Mouse (Mus musculus) heart, postnatal 0 days (tissue): Measurements from ENCODE around the gene Olfr554. TPM values are rescaled to one million over a fixed set of nuclear protein-coding genes. Genes with fewer than 3 reads are reported as not detected.
"Not testable (repeated sequence)": the region's sequence is repeated elsewhere in the genome, so short reads cannot be mapped to it uniquely, and the experiment has no call there.

Experiments
- ATAC-seq: fragments of 200-750 bp; cut with Nextera tagmentation; 2 replicates; pipeline ENCODE4 v1.8.0; 2017; ENCODE audit warnings: low read depth, moderate number of reproducible peaks, moderate library complexity; ENCODE audit not compliant: insufficient read depth
- DNase-seq: peaks from one replicate; pipeline ENCODE4 v3.0.0-alpha.2; 2016; ENCODE audit warnings: low spot score
- H3K27ac ChIP-seq: fragments of 300-500 bp; sonication (generic); 2 replicates; pipeline ENCODE4 v1.5.1; 2014; ENCODE audit warnings: low read depth, mild to moderate bottlenecking
- H3K27me3 ChIP-seq: fragments of 300-500 bp; sonication (generic); 2 replicates; pipeline ENCODE4 v1.6.1; 2014; ENCODE audit warnings: low read length, mixed read lengths; ENCODE audit not compliant: control insufficient read depth, insufficient read depth
- H3K36me3 ChIP-seq: fragments of 300-500 bp; sonication (generic); replicated peaks from 2 replicates; pipeline ENCODE4 v1.6.1; 2014; ENCODE audit warnings: low read length, mixed read lengths; ENCODE audit not compliant: control insufficient read depth, insufficient read depth
- H3K4me1 ChIP-seq: fragments of 300-500 bp; sonication (generic); 2 replicates; pipeline ENCODE4 v1.6.1; 2014; ENCODE audit warnings: antibody characterized with exemption; ENCODE audit not compliant: control insufficient read depth, insufficient read depth
- H3K4me2 ChIP-seq: fragments of 300-500 bp; sonication (generic); 2 replicates; pipeline ENCODE4 v1.6.1; 2014; ENCODE audit warnings: low read depth, mild to moderate bottlenecking, low read length, moderate library complexity
- H3K4me3 ChIP-seq: fragments of 300-500 bp; sonication (generic); 2 replicates; pipeline ENCODE4 v1.5.1; 2014; ENCODE audit warnings: low read depth, low read length
- H3K9ac ChIP-seq: fragments of 300-500 bp; sonication (generic); replicated peaks from 2 replicates; pipeline ENCODE4 v1.6.1; 2014; ENCODE audit warnings: low read depth, low read length, mixed read lengths
- H3K9me3 ChIP-seq: fragments of 300-500 bp; sonication (generic); replicated peaks from 2 replicates; pipeline ENCODE4 v1.6.1; 2016; ENCODE audit warnings: low read length; ENCODE audit not compliant: control insufficient read depth
- CTCF ChIP-seq: IDR thresholded peaks from 2 replicates; pipeline ENCODE4 v1.5.1; 2016; ENCODE audit warnings: antibody characterized with exemption, control low read depth, low read depth
- EP300 ChIP-seq: IDR thresholded peaks from 2 replicates; pipeline ENCODE4 v1.6.1; 2016; ENCODE audit warnings: antibody characterized with exemption, low read depth
- whole genome bisulfite sequencing: fragments of 180-500 bp; shearing (Covaris S2); extraction: QIAGEN DNeasy Blood & Tissue Kit; methylation state at CpG from one replicate; pipeline ENCODE4 v1.1.7; 2014; 5-methylcytosine and 5-hydroxymethylcytosine counted together
- polyA plus RNA-seq: library from polyadenylated mRNA; unstranded; fragments of >200 nt; fragmentation: Nextera tagmentation; extraction: Ambion mirVana; gene quantifications from 2 replicates; pipeline ENCODE4 v1.2.1, GENCODE M21; 2015
- total RNA-seq: library from RNA; depleted of rRNA; stranded (reverse); fragments of >200 nt; gene quantifications from 2 replicates; pipeline ENCODE4 v1.2.3, GENCODE M21; 2014; ENCODE audit warnings: low replicate concordance

The Olfr554 gene
- total and polyA plus RNA-seq, 2 experiments from 2014 or later = not detected

DNA sequence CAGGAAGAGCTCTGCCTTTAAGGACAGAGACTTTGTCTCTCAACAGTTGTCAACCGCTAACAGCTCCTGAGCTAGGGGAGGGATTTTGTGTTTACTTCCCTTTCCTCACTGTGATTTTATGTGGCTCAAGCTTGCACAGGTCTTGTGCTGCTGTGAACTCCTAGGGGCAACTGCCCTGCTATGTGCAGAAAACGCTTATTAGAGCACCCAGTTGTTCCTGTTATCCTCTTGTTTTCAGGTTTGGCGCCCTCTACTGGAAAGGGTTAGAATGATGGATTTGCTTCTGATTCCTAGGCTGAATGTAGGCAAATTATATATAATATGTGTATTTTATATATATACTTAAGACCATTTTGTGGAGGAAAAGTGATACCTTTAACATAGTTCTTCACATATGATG is 1.6 kb upstream of the Olfr554 start:
- H3K9ac ChIP-seq = no peak overlapping the region
- peak; percentile 63 for TF ChIP-seq CTCF
- no peak for TF ChIP-seq EP300
- ATAC-seq = no peak
- no peaks in the 10 kb centered on the region for H3K9me3 ChIP-seq
- H3K27ac ChIP-seq = no peak overlapping the region
- no peaks in the 10 kb centered on the region for H3K36me3 ChIP-seq
- WGBS = 32% methylated on average over 3 of the region's 3 CpGs
- H3K4me1 ChIP-seq = no peaks in the 10 kb centered on the region
- H3K27me3 ChIP-seq = no peaks in the 10 kb centered on the region
- H3K4me2 ChIP-seq = no peak overlapping the region
- no peak overlapping the region for H3K4me3 ChIP-seq
- no peak for DNase-seq

DNA sequence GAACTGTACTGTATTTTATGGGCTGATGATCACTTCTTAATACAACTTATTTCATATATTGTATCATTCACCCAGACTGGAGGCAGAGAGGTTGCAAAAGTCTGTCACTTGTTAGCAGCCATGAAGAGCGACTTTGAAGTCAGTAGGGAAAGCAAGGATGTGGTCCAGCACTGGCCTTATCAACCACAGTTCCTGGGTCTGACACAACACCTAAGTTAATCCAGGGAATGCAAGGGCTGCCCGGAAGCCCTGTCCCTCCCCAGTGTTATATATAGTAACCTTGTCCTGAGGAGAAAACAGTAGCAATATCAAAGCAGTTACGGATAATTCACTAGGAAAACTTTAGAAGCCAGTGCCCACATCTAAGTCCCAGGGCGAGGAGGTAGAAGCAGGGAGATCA is 6.7 kb downstream of the Olfr554 start:
- H3K36me3 ChIP-seq, H3K27ac ChIP-seq, H3K4me1 ChIP-seq, ATAC-seq, H3K27me3 ChIP-seq, H3K4me2 ChIP-seq, H3K9me3 ChIP-seq, DNase-seq, H3K9ac ChIP-seq, H3K4me3 ChIP-seq: not testable (repeated sequence)
- 33% methylated on average over 3 of the region's 4 CpGs for WGBS

DNA sequence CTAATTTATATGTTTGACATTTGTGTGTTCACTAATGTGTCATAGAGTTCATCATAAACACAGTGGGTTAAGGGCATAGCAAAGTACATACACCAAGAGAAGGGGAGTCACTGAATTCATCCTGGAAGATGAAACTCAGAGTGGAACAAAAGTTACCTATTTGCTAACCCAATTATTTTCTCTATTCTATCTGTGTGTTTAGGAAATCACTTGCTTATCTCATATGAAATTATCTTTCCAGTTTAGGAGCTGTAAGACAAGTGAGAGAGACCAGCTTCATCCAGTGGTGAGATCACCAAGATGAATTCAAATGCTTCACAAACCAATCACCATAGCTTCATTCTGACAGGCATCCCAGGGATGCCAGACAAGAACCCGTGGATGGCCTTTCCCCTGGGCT is 20.3 kb downstream of the Olfr554 start, which contains the start of gene Olfr555:
TSS of gene Olfr555 (plus strand) at position 301 of the 400 bp plus-strand sequence.
- no peaks in the 10 kb centered on the region for H3K4me1 ChIP-seq
- no peak for TF ChIP-seq EP300
- no peak for TF ChIP-seq CTCF
- H3K27me3 ChIP-seq = no peaks in the 10 kb centered on the region
- no peak within 1 kb of the TSS for H3K4me2 ChIP-seq
- no peak within 1 kb of the TSS for H3K4me3 ChIP-seq
- no peak within 1 kb of the TSS for H3K9ac ChIP-seq
- no peak for DNase-seq
- no peak for ATAC-seq
- H3K36me3 ChIP-seq = no peaks in the 10 kb centered on the region
- H3K27ac ChIP-seq = no peak within 1 kb of the TSS
- WGBS = 56% methylated on average over 1 of the region's 1 CpGs
- H3K9me3 ChIP-seq = no peaks in the 10 kb centered on the region

- H3K4me1 ChIP-seq = no peaks in the 10 kb centered on the region
Observed at GRCm38 (mm10) chr7:102664599-102664998, 26.4 kb downstream of the Olfr554 start, which contains the start of gene Olfr556. Olfr556 (plus strand) TSS chr7:102664899.

GRCm38 (mm10) chr7:102665378-102665777 is 27.1 kb downstream of the Olfr554 start:
- H3K9me3 ChIP-seq = no peaks in the 10 kb centered on the region
- TF ChIP-seq CTCF = peak; percentile 54
- no peak for TF ChIP-seq EP300
- no peaks in the 10 kb centered on the region for H3K4me1 ChIP-seq
- no peak overlapping the region for H3K9ac ChIP-seq
- H3K27me3 ChIP-seq = no peaks in the 10 kb centered on the region
- WGBS = 26% methylated on average over 2 of the region's 2 CpGs
- no peak for ATAC-seq
- peak; percentile 42 for DNase-seq
- H3K27ac ChIP-seq = no peak overlapping the region
- H3K4me2 ChIP-seq = no peak overlapping the region
- H3K4me3 ChIP-seq = no peak overlapping the region
- H3K36me3 ChIP-seq = no peaks in the 10 kb centered on the region

More at GRCm38 (mm10) chr7:102664599-102664998, 26.4 kb downstream of the Olfr554 start, which contains the start of gene Olfr556:
- DNase-seq (no peak), ATAC-seq (no peak)
- Histone ChIP-seq H3K4me2 (no peak within 1 kb of the TSS), H3K4me3 (no peak within 1 kb of the TSS), H3K36me3 (no peaks in the 10 kb centered on the region), H3K27me3 (no peaks in the 10 kb centered on the region), H3K27ac (no peak within 1 kb of the TSS), H3K9ac (no peak within 1 kb of the TSS), H3K9me3 (no peaks in the 10 kb centered on the region)
- no peak for TF ChIP-seq CTCF
- no peak for TF ChIP-seq EP300
- WGBS = 59% methylated on average over 3 of the region's 3 CpGs

- DNase-seq (no peak), ATAC-seq (no peak)
- Histone ChIP-seq H3K4me2 (no peak overlapping the region), H3K27ac (no peak overlapping the region), H3K9ac (no peak overlapping the region), H3K4me1 (no peaks in the 10 kb centered on the region), H3K4me3 (no peak overlapping the region), H3K9me3 (no peaks in the 10 kb centered on the region), H3K27me3 (no peaks in the 10 kb centered on the region), H3K36me3 (peaks cover 10% of the 10 kb centered on the region; the same call in 1 of the 2 replicates)
- 70% methylated on average over 2 of the region's 2 CpGs for WGBS
- no peak for TF ChIP-seq CTCF
- no peak for TF ChIP-seq EP300
Observed at GRCm38 (mm10) chr7:102676225-102676624, 38.0 kb downstream of the Olfr554 start.
